Mouse (Mus musculus) embryonic facial prominence, embryonic 13.5 days (tissue): ENCODE measurements around the gene Itpr1. TPM values are rescaled to one million over a fixed set of nuclear protein-coding genes. Genes with fewer than 3 reads are reported as not detected.

Experiments
- ATAC-seq: fragments of 200-750 bp; cut with Nextera tagmentation; 2 replicates; pipeline ENCODE4 v1.8.0; 2017; ENCODE audit warnings: low read depth; ENCODE audit not compliant: insufficient number of reproducible peaks, insufficient read depth, low FRiP score, low TSS enrichment
- H3K27ac ChIP-seq: fragments of 300-500 bp; sonication (generic); 2 replicates; pipeline ENCODE4 v1.5.1; 2015; ENCODE audit warnings: moderate library complexity, mild to moderate bottlenecking, inconsistent platforms
- H3K27me3 ChIP-seq: fragments of 300-500 bp; sonication (generic); 2 replicates; pipeline ENCODE4 v1.6.1; 2015; ENCODE audit warnings: mild to moderate bottlenecking, inconsistent platforms
- H3K36me3 ChIP-seq: fragments of 300-500 bp; sonication (generic); 2 replicates; pipeline ENCODE4 v1.6.1; 2015; ENCODE audit warnings: mild to moderate bottlenecking, inconsistent platforms
- H3K4me1 ChIP-seq: fragments of 300-500 bp; sonication (generic); 2 replicates; pipeline ENCODE4 v1.6.1; 2015; ENCODE audit warnings: inconsistent platforms
- H3K4me2 ChIP-seq: fragments of 300-500 bp; sonication (generic); 2 replicates; pipeline ENCODE4 v1.6.1; 2015; ENCODE audit warnings: moderate library complexity, mild to moderate bottlenecking, inconsistent platforms
- H3K4me3 ChIP-seq: fragments of 300-500 bp; sonication (generic); 2 replicates; pipeline ENCODE4 v1.5.1; 2015; ENCODE audit warnings: mild to moderate bottlenecking, inconsistent platforms
- H3K9ac ChIP-seq: fragments of 300-500 bp; sonication (generic); 2 replicates; pipeline ENCODE4 v1.6.1; 2015; ENCODE audit warnings: mild to moderate bottlenecking, inconsistent platforms
- H3K9me3 ChIP-seq: fragments of 300-500 bp; sonication (generic); 2 replicates; pipeline ENCODE4 v1.6.1; 2016; ENCODE audit warnings: inconsistent platforms
- WGBS: fragments of 180-500 bp; shearing (Covaris S2); methylation state at CpG from one replicate; pipeline ENCODE4 v1.1.7; 2015; ENCODE audit warnings: mixed read lengths; 5-methylcytosine and 5-hydroxymethylcytosine counted together
- polyA plus RNA-seq: library from polyadenylated mRNA; unstranded; fragments of >200 nt; fragmentation: Nextera tagmentation; extraction: Ambion mirVana; gene quantifications from 2 replicates; pipeline ENCODE4 v1.2.1, GENCODE M21; 2015

Gene Itpr1
- polyA plus RNA-seq, 1 experiment from 2014 or later = 7.8 TPM

DNA sequence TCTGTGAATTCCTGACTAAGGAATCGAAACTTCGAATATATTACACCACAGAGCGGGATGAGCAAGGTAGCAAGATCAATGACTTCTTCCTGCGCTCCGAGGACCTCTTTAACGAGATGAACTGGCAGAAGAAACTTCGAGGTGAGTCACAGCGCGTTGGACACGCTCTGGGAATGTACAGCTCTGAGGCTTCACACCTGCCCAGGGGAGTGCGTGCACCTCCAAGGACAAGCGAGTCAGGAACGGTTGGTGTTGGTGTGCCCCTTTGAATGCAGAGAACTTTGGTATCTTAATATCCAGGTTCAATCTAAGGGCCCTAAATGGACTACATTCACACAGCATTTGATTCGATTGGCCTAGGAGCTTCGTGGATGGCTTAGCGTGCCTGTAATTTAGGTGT, 280.9 kb downstream of the Itpr1 start:
- Histone ChIP-seq H3K27me3 (no peaks in the 10 kb centered on the region), H3K9ac (no peak overlapping the region), H3K4me1 (peaks cover 8% of the 10 kb centered on the region; the same call in 1 of the 2 replicates), H3K36me3 (peaks cover 12% of the 10 kb centered on the region), H3K9me3 (no peaks in the 10 kb centered on the region), H3K27ac (no peak overlapping the region), H3K4me2 (no peak overlapping the region), H3K4me3 (no peak overlapping the region)
- WGBS = 87% methylated on average over 16 of the region's 16 CpGs
- no peak for ATAC-seq

DNA sequence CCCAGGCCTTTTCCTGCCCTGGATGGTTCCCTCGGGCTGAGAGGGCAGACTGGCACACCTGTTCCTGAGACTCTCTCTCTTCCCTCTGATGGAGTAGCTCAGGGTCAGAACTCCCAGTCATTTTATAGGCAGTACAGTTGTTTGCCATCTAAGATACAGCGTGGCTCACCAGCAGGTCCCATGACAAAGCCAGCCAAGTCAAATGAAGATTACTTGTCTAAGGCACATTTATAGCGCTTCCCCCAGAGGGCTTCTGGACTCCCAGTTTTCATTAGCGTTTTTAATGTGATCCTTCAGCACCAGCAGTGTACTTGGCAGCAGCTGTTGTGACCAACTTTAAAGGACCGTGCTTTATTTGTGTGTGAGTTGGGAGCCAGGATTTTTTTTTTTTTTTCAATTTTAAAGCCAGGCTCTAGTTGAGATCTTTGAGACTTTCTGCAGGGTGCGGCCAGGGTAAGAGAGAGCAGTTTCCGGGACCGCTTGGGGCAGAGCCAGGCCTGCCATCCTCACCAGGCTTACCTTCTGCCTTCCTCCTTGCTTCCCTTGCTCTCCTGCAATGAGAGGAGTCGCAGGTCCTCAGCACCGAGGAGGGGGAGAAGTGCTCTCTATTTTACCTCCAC, 281.4 kb downstream of the Itpr1 start:
- Histone ChIP-seq H3K4me2 (no peak overlapping the region), H3K27ac (no peak overlapping the region), H3K9ac (no peak overlapping the region), H3K27me3 (no peaks in the 10 kb centered on the region), H3K9me3 (no peaks in the 10 kb centered on the region), H3K36me3 (peaks cover 12% of the 10 kb centered on the region), H3K4me3 (no peak overlapping the region), H3K4me1 (peaks cover 8% of the 10 kb centered on the region; the same call in 1 of the 2 replicates)
- WGBS = 69% methylated on average over 10 of the region's 10 CpGs
- no peak for ATAC-seq

DNA sequence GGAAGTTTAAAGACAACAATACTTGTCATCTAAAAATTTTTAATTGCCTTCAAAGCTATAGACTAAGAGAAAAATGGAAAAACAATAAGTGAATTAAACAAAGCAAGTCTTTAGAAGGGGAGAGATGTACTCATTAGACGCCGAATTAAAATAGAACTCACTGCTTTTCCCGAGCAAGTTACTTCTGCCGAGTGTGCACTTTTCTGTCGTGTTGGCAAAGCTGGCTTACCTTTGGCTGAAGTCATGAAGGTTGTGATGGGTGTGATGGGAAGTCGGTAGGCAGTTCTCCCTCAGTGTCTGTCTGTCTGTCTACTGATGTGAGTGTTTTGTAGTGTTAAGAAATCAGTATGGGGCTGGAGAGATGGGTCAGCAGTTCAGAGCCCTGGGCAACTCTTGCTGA, 282.1 kb downstream of the Itpr1 start:
- no peak overlapping the region for H3K9ac ChIP-seq
- WGBS = 80% methylated on average over 6 of the region's 6 CpGs
- no peak for ATAC-seq
- H3K4me1 ChIP-seq = peaks cover 8% of the 10 kb centered on the region; the same call in 1 of the 2 replicates
- no peak overlapping the region for H3K4me2 ChIP-seq
- H3K27ac ChIP-seq = no peak overlapping the region
- H3K27me3 ChIP-seq = no peaks in the 10 kb centered on the region
- H3K4me3 ChIP-seq = no peak overlapping the region
- no peaks in the 10 kb centered on the region for H3K9me3 ChIP-seq
- H3K36me3 ChIP-seq = peaks cover 7% of the 10 kb centered on the region

GRCm38 (mm10) chr6:108498070-108498469, 285.2 kb downstream of the Itpr1 start:
- H3K4me1 ChIP-seq = peaks cover 8% of the 10 kb centered on the region; the same call in 1 of the 2 replicates
- H3K9ac ChIP-seq = no peak overlapping the region
- H3K27ac ChIP-seq = no peak overlapping the region
- ATAC-seq = no peak
- no peak overlapping the region for H3K4me3 ChIP-seq
- H3K27me3 ChIP-seq = no peaks in the 10 kb centered on the region
- H3K9me3 ChIP-seq = no peaks in the 10 kb centered on the region
- H3K4me2 ChIP-seq = no peak overlapping the region
- WGBS = 81% methylated on average over 7 of the region's 7 CpGs
- 0 out of 2 replicates have a peak, but pooled peaks cover 4% of the 10 kb centered on the region for H3K36me3 ChIP-seq

DNA sequence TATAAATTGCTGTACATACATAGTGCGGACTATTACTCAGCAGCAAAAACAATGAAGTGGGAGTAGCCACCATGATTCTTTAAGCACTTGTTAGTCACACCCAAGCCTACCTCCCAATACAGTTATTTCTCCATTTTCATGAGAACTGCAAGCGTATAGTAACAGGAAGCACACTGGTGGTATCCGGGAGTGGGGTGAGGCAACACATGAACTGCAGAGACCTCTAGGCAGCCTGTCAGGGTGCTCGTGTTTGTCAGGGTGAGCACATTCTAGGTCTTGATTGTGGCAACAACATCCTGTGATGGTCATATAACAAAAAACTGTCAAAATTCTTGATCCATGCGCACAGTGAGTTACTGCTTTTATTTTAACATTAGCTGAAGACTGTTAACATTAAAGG, 290.8 kb downstream of the Itpr1 start:
- Histone ChIP-seq H3K27ac (no peak overlapping the region), H3K4me1 (no peaks in the 10 kb centered on the region), H3K9ac (no peak overlapping the region), H3K9me3 (no peaks in the 10 kb centered on the region), H3K4me3 (no peak overlapping the region), H3K27me3 (no peaks in the 10 kb centered on the region), H3K36me3 (peaks cover 9% of the 10 kb centered on the region; the same call in 1 of the 2 replicates), H3K4me2 (no peak overlapping the region)
- 84% methylated on average over 5 of the region's 5 CpGs for WGBS
- no peak for ATAC-seq

DNA sequence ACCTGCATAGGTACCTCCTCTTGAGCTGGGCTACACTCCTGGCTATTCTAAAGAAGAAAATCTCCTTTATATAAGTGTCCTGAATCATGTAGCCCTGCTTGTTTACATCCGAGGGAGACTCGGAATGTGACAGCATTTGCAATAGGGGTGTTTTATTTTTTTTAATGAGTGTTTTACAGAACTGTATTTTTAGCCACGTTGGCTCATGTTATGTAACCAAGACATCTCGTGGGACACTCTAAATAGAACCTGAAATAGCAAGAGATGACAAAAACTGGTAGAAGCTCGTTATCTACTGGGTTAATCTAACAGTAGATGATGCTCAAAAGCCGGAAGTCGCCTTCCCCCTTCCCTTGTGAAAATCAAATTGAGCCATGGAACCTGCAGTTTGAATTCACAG, 291.8 kb downstream of the Itpr1 start:
- Histone ChIP-seq H3K4me1 (no peaks in the 10 kb centered on the region), H3K4me2 (no peak overlapping the region), H3K27ac (no peak overlapping the region), H3K27me3 (no peaks in the 10 kb centered on the region), H3K4me3 (no peak overlapping the region), H3K9ac (no peak overlapping the region), H3K9me3 (no peaks in the 10 kb centered on the region), H3K36me3 (peaks cover 9% of the 10 kb centered on the region; the same call in 1 of the 2 replicates)
- 88% methylated on average over 7 of the region's 7 CpGs for WGBS
- no peak for ATAC-seq

DNA sequence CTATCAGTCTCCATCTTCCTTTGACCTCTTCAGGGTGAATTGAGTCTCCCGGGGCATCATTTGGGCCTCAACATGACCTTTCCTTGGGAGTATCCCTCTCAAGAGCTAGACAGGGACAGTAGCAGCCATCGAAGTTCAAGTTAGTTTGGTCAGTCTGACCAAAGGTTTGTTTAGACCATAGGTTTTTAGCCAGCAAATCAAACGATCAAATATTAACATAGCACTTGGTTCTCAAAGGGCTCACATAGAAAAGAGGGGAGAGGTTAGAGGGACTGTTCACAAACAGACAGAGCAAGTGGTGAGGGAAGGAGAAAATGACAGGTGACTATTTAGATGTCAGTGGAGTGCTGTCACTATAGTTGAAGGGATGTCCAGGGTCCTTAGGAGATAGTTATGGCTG, 293.3 kb downstream of the Itpr1 start:
- no peak overlapping the region for H3K4me2 ChIP-seq
- H3K27me3 ChIP-seq = no peaks in the 10 kb centered on the region
- H3K27ac ChIP-seq = no peak overlapping the region
- no peak overlapping the region for H3K4me3 ChIP-seq
- H3K9me3 ChIP-seq = no peaks in the 10 kb centered on the region
- WGBS = 92% methylated on average over 3 of the region's 3 CpGs
- ATAC-seq = no peak
- no peak overlapping the region for H3K9ac ChIP-seq
- H3K4me1 ChIP-seq = no peaks in the 10 kb centered on the region
- peaks cover 11% of the 10 kb centered on the region for H3K36me3 ChIP-seq

DNA sequence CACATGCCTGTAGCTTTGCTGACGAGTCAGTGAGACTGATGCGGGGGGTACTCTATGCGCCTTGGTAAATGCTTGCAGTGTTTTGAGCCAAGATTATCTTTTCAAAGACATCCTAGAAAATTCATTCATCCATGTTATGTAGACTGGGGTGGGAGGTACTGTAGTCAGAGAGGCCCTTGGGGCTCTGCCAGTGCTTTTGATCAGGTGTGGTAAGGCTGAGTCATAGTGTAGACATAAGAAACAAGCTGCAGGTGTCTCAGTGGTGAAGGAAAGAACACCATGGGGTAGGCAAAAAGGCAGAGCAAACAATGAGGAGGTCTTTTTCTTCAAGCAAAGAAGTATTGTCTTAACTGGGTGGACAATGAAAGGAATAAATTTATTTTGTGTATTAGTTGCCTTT, 294.4 kb downstream of the Itpr1 start:
- no peak for ATAC-seq
- no peak overlapping the region for H3K27ac ChIP-seq
- no peak overlapping the region for H3K4me2 ChIP-seq
- H3K27me3 ChIP-seq = no peaks in the 10 kb centered on the region
- H3K4me3 ChIP-seq = no peak overlapping the region
- H3K4me1 ChIP-seq = no peaks in the 10 kb centered on the region
- H3K36me3 ChIP-seq = peaks cover 11% of the 10 kb centered on the region
- no peaks in the 10 kb centered on the region for H3K9me3 ChIP-seq
- 85% methylated on average over 3 of the region's 3 CpGs for WGBS
- H3K9ac ChIP-seq = no peak overlapping the region

- Histone ChIP-seq H3K4me1 (no peaks in the 10 kb centered on the region), H3K27ac (no peak overlapping the region), H3K9ac (no peak overlapping the region), H3K36me3 (peaks cover 11% of the 10 kb centered on the region), H3K27me3 (no peaks in the 10 kb centered on the region), H3K4me2 (no peak overlapping the region), H3K4me3 (no peak overlapping the region), H3K9me3 (no peaks in the 10 kb centered on the region)
- ATAC-seq = no peak
- WGBS = 87% methylated on average over 2 of the region's 2 CpGs
Measured at GRCm38 (mm10) chr6:108509320-108509719, 296.4 kb downstream of the Itpr1 start.

DNA sequence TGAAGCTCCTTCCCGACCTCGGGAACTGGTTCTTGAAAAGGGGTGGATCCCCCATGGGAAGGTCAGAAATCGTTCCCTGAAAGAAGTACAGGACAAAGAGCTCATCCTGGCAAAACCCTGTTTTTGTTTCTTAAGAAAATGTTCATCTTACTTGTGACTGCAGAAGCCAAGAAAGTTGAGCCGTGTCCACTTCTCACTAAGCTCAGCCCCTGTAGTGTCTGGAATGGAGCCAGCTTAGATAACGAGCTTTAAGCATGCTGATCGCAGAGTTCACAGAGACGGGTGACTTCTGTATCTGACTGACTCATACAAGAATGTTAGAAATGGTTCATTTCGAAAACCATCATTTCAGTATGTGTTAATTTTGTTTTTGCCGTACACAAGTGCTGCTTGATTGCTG, 297.2 kb downstream of the Itpr1 start:
- Histone ChIP-seq H3K4me1 (no peaks in the 10 kb centered on the region), H3K9ac (no peak overlapping the region), H3K4me2 (no peak overlapping the region), H3K9me3 (no peaks in the 10 kb centered on the region), H3K27me3 (no peaks in the 10 kb centered on the region), H3K4me3 (no peak overlapping the region), H3K27ac (no peak overlapping the region), H3K36me3 (peaks cover 11% of the 10 kb centered on the region)
- 75% methylated on average over 9 of the region's 9 CpGs for WGBS
- no peak for ATAC-seq

DNA sequence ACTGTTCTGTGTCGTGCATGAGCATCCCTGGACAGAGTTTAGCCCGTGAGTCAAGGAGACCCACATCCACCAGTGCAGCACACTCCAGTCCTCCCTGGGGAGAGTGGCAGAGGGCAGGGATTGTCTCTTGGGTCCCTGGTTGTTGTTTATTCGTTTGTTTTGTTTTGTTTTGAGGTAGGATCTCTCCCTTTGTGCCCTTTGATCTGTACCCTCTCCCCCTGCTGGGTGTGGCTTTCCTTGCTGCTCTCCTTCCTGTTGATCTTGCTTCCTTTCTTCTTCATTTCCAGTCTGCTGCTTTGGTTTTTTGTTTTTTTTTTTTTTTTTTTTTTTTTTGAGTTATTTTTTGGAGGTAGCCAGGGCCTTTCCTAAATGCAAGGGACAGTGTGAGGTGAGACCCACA, 299.2 kb downstream of the Itpr1 start:
- Histone ChIP-seq H3K9ac (no peak overlapping the region), H3K4me3 (no peak overlapping the region), H3K27me3 (no peaks in the 10 kb centered on the region), H3K36me3 (peaks cover 6% of the 10 kb centered on the region), H3K4me2 (no peak overlapping the region), H3K27ac (no peak overlapping the region), H3K9me3 (no peaks in the 10 kb centered on the region), H3K4me1 (no peaks in the 10 kb centered on the region)
- no peak for ATAC-seq
- 58% methylated on average over 3 of the region's 3 CpGs for WGBS

DNA sequence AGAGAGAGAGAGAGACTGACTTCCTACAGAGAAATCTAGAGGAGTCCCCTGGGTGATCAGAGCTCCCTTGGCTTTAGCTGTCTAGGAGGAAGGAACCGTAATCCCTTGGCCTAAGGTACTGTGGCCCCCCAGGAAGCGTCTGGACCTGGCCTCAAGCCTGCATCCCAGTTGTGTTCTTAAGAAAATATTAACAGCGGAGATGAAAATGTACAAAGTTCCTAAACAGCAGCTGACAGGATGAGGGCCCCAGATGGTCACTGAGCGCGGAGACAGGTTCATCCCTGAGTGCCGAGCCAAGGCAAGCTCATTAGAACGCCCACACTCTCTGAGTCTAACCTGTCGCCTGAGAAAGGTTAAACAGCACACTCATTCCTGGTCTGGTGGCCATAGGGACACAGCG, 300.1 kb downstream of the Itpr1 start:
- ATAC-seq = no peak
- no peak overlapping the region for H3K27ac ChIP-seq
- H3K4me3 ChIP-seq = no peak overlapping the region
- H3K4me2 ChIP-seq = no peak overlapping the region
- H3K4me1 ChIP-seq = no peaks in the 10 kb centered on the region
- peaks cover 6% of the 10 kb centered on the region for H3K36me3 ChIP-seq
- 84% methylated on average over 9 of the region's 9 CpGs for WGBS
- H3K9me3 ChIP-seq = no peaks in the 10 kb centered on the region
- H3K9ac ChIP-seq = no peak overlapping the region
- no peaks in the 10 kb centered on the region for H3K27me3 ChIP-seq
